Comparison of ENCODE assay signal across 11 mouse cellular contexts in the genomic region with DNA sequence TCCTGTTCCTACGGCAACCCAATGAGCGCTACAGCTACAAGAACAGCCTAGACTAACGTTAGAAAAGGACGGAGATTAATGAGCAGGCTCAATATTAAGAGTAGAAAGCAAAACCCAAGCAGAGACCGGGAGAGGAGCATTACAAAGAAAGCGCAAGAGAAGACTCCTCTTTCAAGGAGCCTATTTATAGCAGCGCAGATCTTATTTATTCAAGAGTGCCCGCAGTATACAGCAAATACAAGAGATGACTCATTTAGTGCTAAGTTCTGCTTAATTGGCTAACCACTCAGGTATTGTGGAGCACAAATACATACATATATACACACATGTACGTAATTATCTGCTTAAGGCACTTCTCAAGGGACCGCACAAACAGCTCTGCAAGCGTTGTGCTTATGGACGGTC.
DNase-seq lines count a peak whose midpoint lies in the region; ATAC-seq and TF ChIP-seq lines count a peak whose summit lies in the region.
"Had no signal": no experiment of that assay in that cellular context is flagged by ENCODE, and none has a peak within 500 bp of the region (broad histone marks: within the 10 kb centered on the region; RNA-seq: fewer than 3 reads in every experiment).

No protein-coding gene starts in this region.

- WGBS in forebrain, embryonic 12.5 days = 13% methylated on average over 12 of the region's 12 CpGs
- 35% methylated on average over 12 of the region's 12 CpGs for WGBS in limb, embryonic 14.5 days

- no peak for TF ChIP-seq CTCF in left cerebral cortex, adult 2 months (IDR thresholded peaks at IDR 0.05)

- no peak for TF ChIP-seq POLR2A in limb, embryonic 14.5 days (IDR thresholded peaks at IDR 0.05; ENCODE audit: borderline replicate concordance, extremely low read depth, insufficient read depth, insufficient read length)

- H3K27me3 ChIP-seq in forebrain, embryonic 12.5 days = peaks cover 5% of the 10 kb centered on the region; the same call in 1 of the 2 replicates
- peaks cover 4% of the 10 kb centered on the region; the same call in 1 of the 2 replicates for H3K27me3 ChIP-seq in limb, embryonic 14.5 days (ENCODE audit: control insufficient read depth, insufficient read depth, low read length)

- DNase-seq in left cerebral cortex, adult 2 months (ENCODE audit: extremely low spot score in 1 of 2, low spot score in 2 of 2) = peak in 1 of 2 experiments; percentile 8
- no peak for DNase-seq in left cerebral cortex, adult 8-10 months (ENCODE audit: low spot score in 2 of 2)
- DNase-seq in limb, embryonic 14.5 days (ENCODE audit: low spot score) = no peak
- DNase-seq in retina, embryonic 14.5 days (ENCODE audit: low spot score) = peak; percentile 22
- no peak for DNase-seq in kidney, postnatal 14 days
- no peak for DNase-seq in heart, postnatal 25 days (ENCODE audit: low spot score)
- DNase-seq in kidney, postnatal 36 days = no peak
- DNase-seq: cerebellum, postnatal 25 days; liver; lung, postnatal 36 days had no signal

- peak overlapping the region; percentile 50 for H3K4me2 ChIP-seq in forebrain, embryonic 12.5 days
- H3K4me2 ChIP-seq in limb, embryonic 14.5 days (replicated peaks; ENCODE audit: low read depth, low read length, severe bottlenecking) = peak overlapping the region; percentile 51

- peak; percentile 80 for ATAC-seq in forebrain, embryonic 12.5 days (ENCODE audit: low FRiP score)
- no peak for ATAC-seq in limb, embryonic 14.5 days (ENCODE audit: low FRiP score, low read depth)

- intact Hi-C loops in left cerebral cortex, adult 2 months (cut with DNase I) = no loop called here
- intact Hi-C loops in heart, postnatal 25 days (cut with DNase I) = no loop called here

- H3K9ac ChIP-seq in forebrain, embryonic 12.5 days = no peak overlapping the region
- peak overlapping the region; percentile 36; the same call in 1 of the 2 replicates for H3K9ac ChIP-seq in limb, embryonic 14.5 days (ENCODE audit: low read depth, low read length, severe bottlenecking)

- H3K27ac ChIP-seq in left cerebral cortex, adult 2 months = peak overlapping the region; percentile 36
- peak overlapping the region; percentile 70; the same call in 1 of the 2 replicates for H3K27ac ChIP-seq in forebrain, embryonic 12.5 days
- no peak overlapping the region for H3K27ac ChIP-seq in limb, embryonic 14.5 days (replicated peaks; ENCODE audit: low read depth, low read length)

- no peaks in the 10 kb centered on the region for H3K9me3 ChIP-seq in forebrain, embryonic 12.5 days
- H3K9me3 ChIP-seq in limb, embryonic 14.5 days (ENCODE audit: control insufficient read depth, low read length) = no peaks in the 10 kb centered on the region

- peak overlapping the region; percentile 48 for H3K4me3 ChIP-seq in left cerebral cortex, adult 2 months
- peak overlapping the region; percentile 23 for H3K4me3 ChIP-seq in forebrain, embryonic 12.5 days (replicated peaks)
- H3K4me3 ChIP-seq in limb, embryonic 14.5 days (replicated peaks; ENCODE audit: low read length) = peak overlapping the region; percentile 27

- H3K36me3 ChIP-seq in forebrain, embryonic 12.5 days (replicated peaks) = no peaks in the 10 kb centered on the region
- H3K36me3 ChIP-seq in limb, embryonic 14.5 days (ENCODE audit: control insufficient read depth, insufficient read depth, low read length) = no peaks in the 10 kb centered on the region

- H3K4me1 ChIP-seq in forebrain, embryonic 12.5 days = peaks cover 32% of the 10 kb centered on the region
- peaks cover 2% of the 10 kb centered on the region; the same call in 1 of the 2 replicates for H3K4me1 ChIP-seq in limb, embryonic 14.5 days (ENCODE audit: control insufficient read depth, insufficient read depth, low read length)
